Mouse (Mus musculus): ENCODE data around the gene Gm33543.

The Gm33543 gene

GRCm38 (mm10) chr10:95842789-95843637 is at the start of gene Gm33543:
Gene Gm33543, minus strand, starts transcription at chr10:95842930.
- DNase-seq (ENCODE audit: low read depth, low spot score), result peak; percentile 20

- DNase-seq (ENCODE audit: low read depth, low spot score), result no peak
These were observed 49.4 kb upstream of the Gm33543 start for GRCm38 (mm10) chr10:95892132-95892531.

- DNase-seq (ENCODE audit: low read depth, low spot score), result no peak
These were observed 48.7 kb upstream of the Gm33543 start for GRCm38 (mm10) chr10:95891214-95891960.

- DNase-seq (ENCODE audit: low read depth, low spot score), result no peak
These were observed 41.2 kb upstream of the Gm33543 start for GRCm38 (mm10) chr10:95883761-95884517.

GRCm38 (mm10) chr10:95882036-95882435 is 39.3 kb upstream of the Gm33543 start:
- DNase-seq (ENCODE audit: low read depth, low spot score), result no peak

GRCm38 (mm10) chr10:95879983-95880934 is 37.5 kb upstream of the Gm33543 start:
- DNase-seq (ENCODE audit: low read depth, low spot score), result no peak

GRCm38 (mm10) chr10:95870782-95871181 is 28.1 kb upstream of the Gm33543 start:
- no peak for DNase-seq (ENCODE audit: low read depth, low spot score)

- no peak for DNase-seq (ENCODE audit: low read depth, low spot score)
These were observed 25.6 kb upstream of the Gm33543 start for GRCm38 (mm10) chr10:95868348-95868747.

GRCm38 (mm10) chr10:95867596-95867995 is 24.9 kb upstream of the Gm33543 start:
- no peak for DNase-seq (ENCODE audit: low read depth, low spot score)

GRCm38 (mm10) chr10:95864349-95865124 is 21.8 kb upstream of the Gm33543 start:
- no peak for DNase-seq (ENCODE audit: low read depth, low spot score)

GRCm38 (mm10) chr10:95862664-95863063 is 19.9 kb upstream of the Gm33543 start:
- DNase-seq (ENCODE audit: low read depth, low spot score), result no peak

GRCm38 (mm10) chr10:95858164-95858563 is 15.4 kb upstream of the Gm33543 start:
- peak; percentile 83 for DNase-seq (ENCODE audit: low read depth, low spot score)

- DNase-seq (ENCODE audit: low read depth, low spot score), result no peak
These were observed 12.7 kb upstream of the Gm33543 start for GRCm38 (mm10) chr10:95855411-95855810.

GRCm38 (mm10) chr10:95850504-95850903 is 7.8 kb upstream of the Gm33543 start:
- peak; percentile 16 for DNase-seq (ENCODE audit: low read depth, low spot score)

- DNase-seq (ENCODE audit: low read depth, low spot score), result no peak
These were observed 4.0 kb upstream of the Gm33543 start for GRCm38 (mm10) chr10:95846739-95847138.

- no peak for DNase-seq (ENCODE audit: low read depth, low spot score)
These were observed 3.6 kb upstream of the Gm33543 start for GRCm38 (mm10) chr10:95846281-95846680.

GRCm38 (mm10) chr10:95843878-95844277 is 1.1 kb upstream of the Gm33543 start:
- DNase-seq (ENCODE audit: low read depth, low spot score), result no peak

- no peak for DNase-seq (ENCODE audit: low read depth, low spot score)
These were observed 1.5 kb downstream of the Gm33543 start for GRCm38 (mm10) chr10:95841241-95841640.

- DNase-seq (ENCODE audit: low read depth, low spot score), result peak; percentile 51
These were observed 2.9 kb downstream of the Gm33543 start for GRCm38 (mm10) chr10:95839803-95840202.

GRCm38 (mm10) chr10:95839036-95839435 is 3.7 kb downstream of the Gm33543 start:
- no peak for DNase-seq (ENCODE audit: low read depth, low spot score)

Measured in brain, adult 2 months (tissue).